Mouse (Mus musculus): ENCODE measurements around the gene Slc22a22. TPM values are rescaled to one million over a fixed set of nuclear protein-coding genes. Genes with fewer than 3 reads are reported as not detected.

Gene Slc22a22
- not detected in 2 replicates for polyA plus RNA-seq (2015; fragmentation: Nextera tagmentation; extraction: Ambion mirVana)

GRCm38 (mm10) chr15:57477525-57477924 lies at the start of gene Slc22a22:
Gene Slc22a22 (minus strand): TSS chr15:57477625.
- no peak within 1 kb of the TSS for H3K9ac ChIP-seq (ENCODE audit: low read depth, low read length)
- H3K36me3 ChIP-seq (ENCODE audit: control insufficient read depth, insufficient read depth), result no peaks in the 10 kb centered on the region
- H3K4me1 ChIP-seq (replicated peaks; ENCODE audit: control insufficient read depth, insufficient read depth, low read length), result no peaks in the 10 kb centered on the region
- H3K27me3 ChIP-seq (replicated peaks; ENCODE audit: control insufficient read depth, insufficient read depth, low read length), result no peaks in the 10 kb centered on the region
- H3K4me3 ChIP-seq (ENCODE audit: low read depth, low read length), result no peak within 1 kb of the TSS
- TF ChIP-seq CTCF (IDR thresholded peaks at IDR 0.05; ENCODE audit: low read depth), result no peak
- H3K27ac ChIP-seq (ENCODE audit: low read depth, low read length), result no peak within 1 kb of the TSS
- WGBS, result 47% methylated on average over 2 of the region's 2 CpGs
- ATAC-seq, result no peak
- no peak within 1 kb of the TSS for H3K4me2 ChIP-seq (replicated peaks; ENCODE audit: low read depth)
- H3K9me3 ChIP-seq (ENCODE audit: control insufficient read depth), result no peaks in the 10 kb centered on the region

- Histone ChIP-seq H3K27ac (ENCODE audit: low read depth, low read length) (no peak overlapping the region), H3K4me2 (replicated peaks; ENCODE audit: low read depth) (no peak overlapping the region), H3K4me3 (ENCODE audit: low read depth, low read length) (no peak overlapping the region), H3K36me3 (ENCODE audit: control insufficient read depth, insufficient read depth) (no peaks in the 10 kb centered on the region), H3K9me3 (ENCODE audit: control insufficient read depth) (no peaks in the 10 kb centered on the region), H3K9ac (ENCODE audit: low read depth, low read length) (no peak overlapping the region), H3K27me3 (replicated peaks; ENCODE audit: control insufficient read depth, insufficient read depth, low read length) (no peaks in the 10 kb centered on the region), H3K4me1 (replicated peaks; ENCODE audit: control insufficient read depth, insufficient read depth, low read length) (no peaks in the 10 kb centered on the region)
- no peak for ATAC-seq
- 83% methylated on average over 10 of the region's 10 CpGs for whole genome bisulfite sequencing
- no peak for TF ChIP-seq CTCF (IDR thresholded peaks at IDR 0.05; ENCODE audit: low read depth)
Observed at GRCm38 (mm10) chr15:57523510-57524298, 46.3 kb upstream of the Slc22a22 start.

DNA sequence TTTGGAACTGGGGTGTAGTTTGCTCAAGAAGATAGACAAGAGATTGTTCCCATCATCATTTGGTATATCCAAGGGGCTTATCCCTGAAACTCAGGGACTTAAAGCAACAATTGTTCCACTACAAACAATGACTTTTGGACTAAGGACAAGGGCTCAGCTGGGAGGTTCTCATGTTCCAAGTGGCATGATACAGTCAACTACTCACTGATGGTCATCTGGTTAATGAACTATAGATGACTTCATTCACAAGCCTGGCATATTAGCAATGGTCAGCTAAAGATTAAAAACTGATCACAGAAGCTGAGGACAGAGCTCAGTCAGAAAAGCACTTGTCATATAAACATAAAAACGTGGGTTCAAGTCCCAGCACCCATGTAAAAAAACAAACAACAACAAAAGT lies 44.7 kb upstream of the Slc22a22 start:
- H3K36me3 ChIP-seq (ENCODE audit: control insufficient read depth, insufficient read depth), result no peaks in the 10 kb centered on the region
- no peak for TF ChIP-seq CTCF (IDR thresholded peaks at IDR 0.05; ENCODE audit: low read depth)
- no peak overlapping the region for H3K4me2 ChIP-seq (replicated peaks; ENCODE audit: low read depth)
- H3K9me3 ChIP-seq (ENCODE audit: control insufficient read depth), result no peaks in the 10 kb centered on the region
- no peaks in the 10 kb centered on the region for H3K27me3 ChIP-seq (replicated peaks; ENCODE audit: control insufficient read depth, insufficient read depth, low read length)
- H3K27ac ChIP-seq (ENCODE audit: low read depth, low read length), result no peak overlapping the region
- no peak for ATAC-seq
- H3K9ac ChIP-seq (ENCODE audit: low read depth, low read length), result no peak overlapping the region
- no peak overlapping the region for H3K4me3 ChIP-seq (ENCODE audit: low read depth, low read length)
- 56% methylated on average over 1 of the region's 1 CpGs for WGBS
- H3K4me1 ChIP-seq (replicated peaks; ENCODE audit: control insufficient read depth, insufficient read depth, low read length), result no peaks in the 10 kb centered on the region

GRCm38 (mm10) chr15:57509185-57510172 lies 32.1 kb upstream of the Slc22a22 start:
- ATAC-seq, result no peak
- Histone ChIP-seq H3K9me3 (ENCODE audit: control insufficient read depth) (no peaks in the 10 kb centered on the region), H3K4me3 (ENCODE audit: low read depth, low read length) (no peak overlapping the region), H3K9ac (ENCODE audit: low read depth, low read length) (no peak overlapping the region), H3K4me2 (replicated peaks; ENCODE audit: low read depth) (no peak overlapping the region), H3K36me3 (ENCODE audit: control insufficient read depth, insufficient read depth) (no peaks in the 10 kb centered on the region), H3K4me1 (replicated peaks; ENCODE audit: control insufficient read depth, insufficient read depth, low read length) (no peaks in the 10 kb centered on the region), H3K27me3 (replicated peaks; ENCODE audit: control insufficient read depth, insufficient read depth, low read length) (no peaks in the 10 kb centered on the region), H3K27ac (ENCODE audit: low read depth, low read length) (no peak overlapping the region)
- no peak for TF ChIP-seq CTCF (IDR thresholded peaks at IDR 0.05; ENCODE audit: low read depth)
- WGBS, result 57% methylated on average over 21 of the region's 21 CpGs

DNA sequence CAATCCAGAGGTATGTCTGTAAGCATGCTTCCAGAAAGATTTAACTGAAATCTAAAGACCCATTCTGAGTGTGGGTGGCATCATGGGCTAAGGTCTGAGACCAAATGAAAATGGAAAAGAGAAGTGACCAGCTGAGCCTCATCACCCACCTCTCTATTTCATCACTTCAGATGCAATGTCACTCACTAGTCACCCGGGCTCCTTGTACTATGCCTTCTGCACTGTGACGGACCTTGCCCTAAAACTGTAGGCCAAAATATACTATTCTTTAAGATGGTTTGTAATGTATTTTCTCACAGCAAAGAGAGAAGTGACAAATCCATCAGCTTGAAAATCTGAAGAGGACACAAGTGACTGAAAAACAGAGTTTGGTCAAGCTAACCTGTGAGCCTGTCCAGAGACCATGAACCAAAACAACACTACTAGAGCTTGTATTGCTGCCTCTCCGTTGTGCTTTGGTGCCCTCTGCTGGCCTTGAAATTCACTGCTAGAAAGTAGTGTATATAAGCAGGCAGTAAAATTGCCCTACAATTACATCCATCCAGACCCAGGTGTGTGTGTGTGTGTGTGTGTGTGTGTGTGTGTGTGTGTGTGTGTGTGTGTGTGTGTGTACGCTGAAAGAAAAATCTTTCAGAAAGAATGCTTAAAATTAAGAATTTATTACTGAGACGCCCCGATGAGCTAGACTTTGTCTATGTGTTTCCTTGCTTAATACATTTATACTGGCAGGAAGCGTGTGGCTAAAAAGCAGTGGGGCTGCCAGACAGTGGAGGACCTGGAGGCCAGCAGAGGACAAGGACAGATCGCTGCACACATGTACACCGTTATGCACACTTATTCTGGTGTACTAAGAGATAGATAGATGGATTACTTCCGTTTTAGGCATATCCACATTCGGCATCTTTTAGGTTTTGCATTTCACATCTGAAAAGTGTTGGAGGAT lies 31.1 kb upstream of the Slc22a22 start:
- 58% methylated on average over 11 of the region's 11 CpGs for WGBS

More for the DNA sequence above, 31.1 kb upstream of the Slc22a22 start:
- Histone ChIP-seq H3K4me2 (replicated peaks; ENCODE audit: low read depth) (no peak overlapping the region), H3K4me3 (ENCODE audit: low read depth, low read length) (no peak overlapping the region), H3K4me1 (replicated peaks; ENCODE audit: control insufficient read depth, insufficient read depth, low read length) (no peaks in the 10 kb centered on the region), H3K27ac (ENCODE audit: low read depth, low read length) (no peak overlapping the region), H3K27me3 (replicated peaks; ENCODE audit: control insufficient read depth, insufficient read depth, low read length) (no peaks in the 10 kb centered on the region), H3K9ac (ENCODE audit: low read depth, low read length) (no peak overlapping the region), H3K36me3 (ENCODE audit: control insufficient read depth, insufficient read depth) (no peaks in the 10 kb centered on the region), H3K9me3 (ENCODE audit: control insufficient read depth) (no peaks in the 10 kb centered on the region)
- peak; percentile 92 for TF ChIP-seq CTCF (IDR thresholded peaks at IDR 0.05; ENCODE audit: low read depth)
- ATAC-seq, result no peak
